Mouse (Mus musculus): ENCODE measurements around the gene Olfr1375.
"Not testable (repeated sequence)": the region's sequence is repeated elsewhere in the genome, so short reads cannot be mapped to it uniquely, and the experiment has no call there.

The Olfr1375 gene

DNA sequence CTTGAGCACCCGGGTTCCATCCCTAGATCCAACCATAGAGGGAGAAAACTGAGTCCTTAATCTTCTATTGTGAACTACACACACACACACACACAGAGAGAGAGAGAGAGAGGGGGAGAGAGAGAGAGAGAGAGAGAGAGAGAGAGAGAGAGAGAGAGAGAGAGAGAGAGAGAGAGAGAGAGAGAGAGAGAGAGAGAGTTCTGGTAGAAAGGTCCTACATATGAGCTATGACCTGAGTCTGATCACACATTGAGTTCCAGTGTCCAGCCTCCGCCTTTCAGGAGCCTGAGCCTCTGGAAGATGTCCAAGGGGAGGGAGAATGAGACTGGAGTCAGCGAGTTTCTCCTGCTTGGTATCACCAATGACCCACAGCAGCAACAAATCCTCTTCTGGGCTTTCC is at the start of gene Olfr1375:
Olfr1375 (plus strand) TSS at position 301 of the 400 bp plus-strand sequence.
- not testable (repeated sequence) for DNase-seq

DNA sequence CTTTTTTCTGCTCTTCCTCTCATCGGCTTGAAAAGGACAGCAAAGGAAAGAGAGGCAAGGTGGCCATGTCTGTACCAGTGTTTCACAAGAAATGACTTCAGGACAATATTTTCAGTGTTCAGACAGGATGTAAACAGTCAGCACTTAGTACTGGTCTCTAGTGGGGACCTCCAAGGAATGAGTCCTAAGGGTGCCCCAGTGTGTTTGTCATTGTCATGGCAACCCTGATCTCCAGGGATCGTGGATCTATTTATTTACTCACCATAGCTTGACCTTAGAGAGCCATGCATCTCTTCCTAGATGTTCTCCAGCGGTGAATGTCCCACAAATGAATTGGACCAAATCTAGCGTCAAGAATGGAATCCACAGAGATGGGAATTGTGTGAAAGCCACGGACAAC is 44.6 kb upstream of the Olfr1375 start, which contains the start of gene Olfr51:
Olfr51 (plus strand) TSS at position 301 of the 400 bp plus-strand sequence.
- DNase-seq: no peak

DNA sequence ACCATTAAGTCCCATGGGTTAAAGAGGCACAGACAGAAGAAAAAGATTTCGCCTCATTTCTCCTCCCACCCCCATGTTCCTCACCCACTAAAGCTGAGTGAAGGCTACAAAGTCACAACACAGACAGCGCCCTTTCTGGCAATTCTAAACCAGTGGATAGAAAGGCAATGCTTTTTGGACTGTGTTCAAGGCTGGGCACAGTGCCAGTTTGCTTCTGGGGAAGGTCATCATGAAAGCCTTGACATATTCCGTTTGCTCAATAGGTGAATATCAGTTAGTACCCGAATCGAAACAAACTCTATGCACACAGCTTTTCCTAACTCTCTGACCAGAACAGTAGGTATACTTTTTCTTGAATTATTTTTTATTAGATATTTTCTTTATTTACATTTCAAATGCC is 36.1 kb upstream of the Olfr1375 start:
- no peak for DNase-seq

- no peak for DNase-seq
These were observed 34.0 kb upstream of the Olfr1375 start, which contains the start of gene Olfr54 for GRCm38 (mm10) chr11:51013936-51014335. Gene Olfr54 (plus strand): TSS chr11:51014236.

DNA sequence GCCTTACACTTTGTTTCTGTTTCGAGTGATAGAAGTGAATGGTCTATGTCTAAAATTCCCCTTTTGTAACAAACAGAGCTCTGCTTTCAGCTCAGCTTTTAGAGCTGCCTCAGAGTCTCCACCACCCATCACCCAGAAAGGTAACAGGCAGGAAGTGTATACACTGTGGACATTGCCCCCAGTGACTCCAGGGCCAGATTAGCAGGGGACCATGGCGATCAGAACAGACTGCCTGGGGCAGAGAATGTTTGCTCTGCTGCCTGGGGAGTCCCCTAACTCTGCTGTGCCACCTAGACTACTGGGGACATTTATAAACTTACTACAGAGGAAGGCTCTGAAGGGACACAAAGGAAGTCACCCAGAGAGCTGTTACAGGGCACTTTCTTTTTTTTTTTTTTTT is 31.6 kb upstream of the Olfr1375 start:
- no peak for DNase-seq

DNA sequence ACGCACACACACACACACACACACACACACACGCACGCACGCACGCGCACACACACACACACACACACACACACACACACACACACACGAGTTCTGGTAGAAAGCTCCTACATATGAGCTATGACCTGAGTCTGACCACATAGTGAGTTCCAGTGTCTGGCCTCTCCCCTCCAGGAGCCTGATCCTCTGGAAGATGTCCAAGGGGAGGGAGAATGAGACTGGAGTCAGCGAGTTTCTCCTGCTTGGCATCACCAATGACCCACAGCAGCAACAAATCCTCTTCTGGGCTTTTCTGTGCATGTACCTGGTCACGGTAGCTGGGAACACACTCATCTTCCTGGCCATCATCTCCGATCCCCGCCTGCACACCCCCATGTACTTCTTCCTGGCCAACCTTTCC is 21.1 kb upstream of the Olfr1375 start:
- DNase-seq: not testable (repeated sequence)

DNA sequence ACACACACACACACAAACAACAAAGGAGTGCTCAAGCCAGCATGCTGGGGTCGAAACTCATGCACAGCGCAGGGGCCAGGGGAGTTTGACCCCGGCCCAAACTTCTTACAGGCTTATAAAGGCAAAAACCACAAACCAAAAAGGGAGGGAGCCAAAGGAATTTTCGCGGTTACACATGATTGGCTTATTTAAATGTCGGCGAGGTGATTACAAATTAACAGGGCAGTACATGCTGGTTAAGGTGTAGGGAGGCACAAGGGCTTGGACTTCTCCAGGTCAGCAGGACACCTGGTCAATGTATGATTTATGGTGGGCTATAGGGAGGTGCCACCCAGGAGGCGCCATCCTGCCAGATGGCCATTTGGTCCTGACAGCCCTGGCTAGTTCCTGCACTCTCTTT is 18.5 kb upstream of the Olfr1375 start:
- DNase-seq: not testable (repeated sequence)

- no peak for DNase-seq
These were observed 17.7 kb upstream of the Olfr1375 start for GRCm38 (mm10) chr11:51030225-51030624.

GRCm38 (mm10) chr11:51032851-51033250 is 15.1 kb upstream of the Olfr1375 start:
- no peak for DNase-seq

- not testable (repeated sequence) for DNase-seq
These were observed 13.8 kb upstream of the Olfr1375 start for GRCm38 (mm10) chr11:51034141-51034540.

DNA sequence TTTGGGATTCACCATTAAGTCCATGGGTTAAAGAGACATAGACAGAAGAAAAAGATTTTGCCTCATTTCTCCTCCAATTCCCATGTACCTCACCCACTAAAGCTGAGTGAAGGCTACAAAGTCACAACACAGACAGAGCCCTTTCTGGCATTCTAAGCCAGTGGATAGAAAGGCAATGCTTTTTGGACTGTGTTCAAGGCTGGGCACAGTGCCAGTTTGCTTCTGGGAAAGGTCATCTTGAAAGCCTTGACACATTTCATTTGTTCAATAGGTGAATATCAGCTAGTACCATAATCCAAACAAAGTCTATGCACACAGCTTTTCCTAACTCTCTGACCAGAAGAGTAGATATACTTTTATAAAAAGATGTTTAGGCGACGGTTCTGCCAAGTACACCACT is 12.0 kb upstream of the Olfr1375 start:
- DNase-seq: no peak

GRCm38 (mm10) chr11:51044776-51045175 is 3.1 kb upstream of the Olfr1375 start:
- not testable (repeated sequence) for DNase-seq

GRCm38 (mm10) chr11:51051678-51052077 is 3.8 kb downstream of the Olfr1375 start:
- no peak for DNase-seq

DNA sequence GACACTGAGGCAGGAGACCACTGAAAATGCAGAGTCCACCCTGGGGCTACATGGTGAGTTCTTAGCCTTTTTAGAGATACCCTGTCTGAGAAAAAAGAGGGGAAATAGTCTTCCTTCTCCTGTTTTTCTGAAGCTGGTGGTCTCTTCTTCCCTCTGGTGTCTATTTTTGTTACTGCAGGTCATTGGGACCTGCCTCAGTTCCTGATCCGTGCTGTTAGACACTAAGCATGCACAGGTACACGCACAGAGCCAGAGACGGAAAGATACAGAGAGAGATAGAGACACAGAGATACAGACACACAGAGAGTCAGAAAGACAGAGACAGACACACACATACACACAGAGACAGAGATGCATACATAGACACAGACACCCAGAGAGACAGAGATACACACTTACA is 5.3 kb downstream of the Olfr1375 start:
- DNase-seq: no peak

DNA sequence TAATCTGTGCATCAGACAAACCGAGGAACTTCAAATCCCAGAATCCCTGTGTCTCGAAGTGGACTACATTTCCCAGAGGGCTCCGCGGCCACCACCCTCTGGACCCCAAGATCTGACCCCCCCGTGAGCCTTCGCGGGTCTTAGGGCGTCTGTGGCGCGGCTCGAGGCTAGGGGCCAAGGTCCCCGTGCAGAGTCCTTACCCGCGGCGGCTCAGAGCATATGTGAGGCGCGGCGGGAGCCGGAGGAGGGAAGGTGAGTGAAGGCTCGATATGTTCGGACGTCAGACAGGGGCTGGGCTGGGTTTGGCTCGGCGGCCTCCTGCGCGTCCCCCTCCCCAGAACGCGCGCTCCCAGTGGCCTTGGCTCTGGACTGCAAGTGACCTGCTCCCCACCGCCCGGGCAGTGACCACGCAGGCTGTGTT is 11.3 kb downstream of the Olfr1375 start, which contains the start of gene Zfp354a:
Zfp354a (plus strand) TSS at position 107 of the 421 bp plus-strand sequence.
- DNase-seq: peak; percentile 73

DNA sequence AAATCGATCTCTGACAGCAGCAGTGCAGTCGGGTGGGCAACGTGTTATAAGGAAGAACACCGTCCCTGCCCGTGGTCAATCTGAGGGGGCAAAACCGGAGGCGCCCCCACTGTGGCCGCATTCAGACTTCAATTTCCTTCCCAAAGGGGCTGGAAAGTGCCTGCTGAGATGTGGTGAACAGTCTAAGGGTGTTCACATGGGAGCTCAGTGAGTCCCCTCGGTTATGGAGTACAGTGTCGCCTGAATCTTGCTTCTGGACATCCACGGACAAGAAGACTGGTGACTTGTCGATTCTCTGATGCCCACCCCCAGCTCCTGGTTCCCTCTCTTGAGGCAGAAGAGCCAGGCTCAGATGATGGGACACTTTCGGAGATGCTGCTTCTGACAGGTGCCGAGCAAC is 11.7 kb downstream of the Olfr1375 start:
- no peak for DNase-seq

GRCm38 (mm10) chr11:51060981-51061380 is 13.1 kb downstream of the Olfr1375 start:
- no peak for DNase-seq

GRCm38 (mm10) chr11:51063276-51063675 is 15.4 kb downstream of the Olfr1375 start:
- no peak for DNase-seq

DNA sequence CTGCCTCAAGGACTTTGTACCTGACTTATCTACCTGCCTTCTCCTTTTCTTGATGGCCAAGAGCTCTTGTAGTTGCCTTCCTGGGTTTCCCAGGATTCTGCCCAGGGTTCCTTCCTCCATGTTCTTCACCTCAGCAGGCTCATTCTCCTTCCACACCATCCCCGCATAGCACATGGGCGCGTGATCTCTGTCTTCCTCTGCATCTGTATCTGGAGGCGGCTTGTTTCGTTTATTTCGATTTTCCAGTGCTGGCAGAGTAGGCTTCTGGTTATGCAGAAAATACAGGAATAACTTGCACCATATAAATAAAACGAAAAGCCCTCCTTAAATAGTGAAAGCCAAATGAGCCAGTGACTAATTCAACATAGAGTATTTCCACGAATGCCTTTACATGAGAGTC is 15.9 kb downstream of the Olfr1375 start:
- peak; percentile 20 for DNase-seq

DNA sequence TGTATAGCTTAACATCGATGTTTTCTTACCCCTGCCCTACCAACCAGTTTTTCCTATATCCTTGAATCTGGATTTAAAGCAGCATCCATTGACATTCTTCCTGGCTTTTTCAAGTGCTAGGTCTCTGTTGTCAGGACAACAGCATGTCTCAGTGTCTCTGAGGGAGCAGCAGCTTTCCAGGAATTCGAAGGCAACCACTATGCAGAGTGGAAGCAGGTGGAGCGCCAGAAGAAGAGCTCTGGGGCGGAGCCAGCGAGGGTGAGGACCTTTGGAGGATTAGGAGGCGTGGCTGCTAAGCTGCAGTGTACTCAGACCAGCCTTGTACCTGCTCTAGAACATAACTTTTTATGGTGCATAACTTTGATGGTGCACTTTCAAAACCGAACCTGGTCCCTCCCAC is 36.6 kb downstream of the Olfr1375 start:
- no peak for DNase-seq

GRCm38 (mm10) chr11:51085269-51085668 is 37.4 kb downstream of the Olfr1375 start:
- no peak for DNase-seq
